Mouse (Mus musculus) stomach, postnatal 0 days (tissue): ENCODE measurements around the gene Krt9.

Source experiments
- CTCF ChIP-seq: IDR thresholded peaks from 2 replicates; pipeline ENCODE4 v1.5.1; 2016; ENCODE audit warnings: antibody characterized with exemption, low read depth, mild to moderate bottlenecking, moderate library complexity
- EP300 ChIP-seq: optimal IDR thresholded peaks from 2 replicates; pipeline ENCODE3; 2016; ENCODE audit warnings: antibody characterized with exemption

- TF ChIP-seq CTCF = no peak
- no peak for TF ChIP-seq EP300
Measured at GRCm38 (mm10) chr11:100191820-100192219, 1.2 kb downstream of the Krt9 start.
